Mouse (Mus musculus) neutrophil, adult 5-6 weeks (primary cell): ENCODE results near the gene Serpina16. TPM values are rescaled to one million over a fixed set of nuclear protein-coding genes. Genes with fewer than 3 reads are reported as not detected.

Experiments used
- ATAC-seq: fragments of 151-379, 151-347 bp; 2 replicates; pipeline ENCODE4 v1.8.0; 2017; ENCODE audit warnings: mild to moderate bottlenecking, moderate TSS enrichment; ENCODE audit not compliant: insufficient number of reproducible peaks, poor library complexity, low FRiP score, severe bottlenecking; ENCODE audit errors: extremely low read depth
- total RNA-seq: library from RNA; stranded (forward); fragments of 200-1000 nt; gene quantifications from 2 replicates; pipeline ENCODE4 v1.2.3, GENCODE M21; 2017

Serpina16 gene
- total RNA-seq, 1 experiment from 2014 or later: not detected

DNA sequence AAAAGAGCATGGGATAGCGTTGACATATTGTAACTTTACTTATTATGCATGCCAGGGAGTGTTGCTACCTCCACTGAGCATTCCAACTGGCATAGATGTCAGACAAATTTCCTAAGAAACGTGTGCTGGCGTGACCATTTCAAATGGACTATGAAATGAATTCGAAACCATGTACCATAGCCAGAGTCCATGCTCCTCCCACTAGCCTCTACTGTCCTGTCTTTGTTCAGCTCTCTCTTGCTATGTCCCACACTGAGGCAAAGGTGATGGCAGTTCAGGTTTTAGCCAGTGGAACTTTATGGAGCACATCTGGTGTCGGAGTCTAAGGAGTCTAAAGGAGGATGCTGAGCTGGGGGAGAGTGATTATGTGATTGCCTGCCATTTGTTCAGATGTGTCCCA, 15.9 kb downstream of the Serpina16 start:
- ATAC-seq: no peak

DNA sequence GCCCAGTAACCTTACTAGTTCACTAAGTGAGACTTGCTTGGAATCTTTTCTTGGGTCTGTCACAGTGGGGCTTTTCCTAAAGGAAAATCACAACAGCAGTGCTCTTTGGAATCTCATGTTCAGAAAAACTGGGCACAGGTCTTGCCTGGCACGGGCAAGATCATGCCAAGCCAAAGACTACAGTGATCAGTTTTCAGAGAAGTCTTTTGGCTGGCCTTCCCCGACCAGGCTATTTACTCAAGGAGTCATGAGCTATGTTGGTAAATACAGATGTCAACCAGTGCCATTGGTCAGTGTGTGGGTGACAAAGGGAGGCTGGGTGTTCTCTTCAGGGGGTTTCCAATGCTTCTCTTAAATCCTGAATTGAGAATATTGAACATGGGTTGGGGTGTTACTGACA, 16.8 kb downstream of the Serpina16 start:
- no peak for ATAC-seq

- ATAC-seq: no peak
Observed at GRCm38 (mm10) chr12:103657991-103658390, 17.9 kb downstream of the Serpina16 start.

GRCm38 (mm10) chr12:103656848-103657626, 18.9 kb downstream of the Serpina16 start, which contains the start of gene Serpina6:
TSS of gene Serpina6 (minus strand) at chr12:103657212.
- no peak for ATAC-seq

- no peak for ATAC-seq
Observed at GRCm38 (mm10) chr12:103655123-103656044, 20.6 kb downstream of the Serpina16 start.

GRCm38 (mm10) chr12:103653836-103654235, 22.1 kb downstream of the Serpina16 start:
- ATAC-seq: no peak

DNA sequence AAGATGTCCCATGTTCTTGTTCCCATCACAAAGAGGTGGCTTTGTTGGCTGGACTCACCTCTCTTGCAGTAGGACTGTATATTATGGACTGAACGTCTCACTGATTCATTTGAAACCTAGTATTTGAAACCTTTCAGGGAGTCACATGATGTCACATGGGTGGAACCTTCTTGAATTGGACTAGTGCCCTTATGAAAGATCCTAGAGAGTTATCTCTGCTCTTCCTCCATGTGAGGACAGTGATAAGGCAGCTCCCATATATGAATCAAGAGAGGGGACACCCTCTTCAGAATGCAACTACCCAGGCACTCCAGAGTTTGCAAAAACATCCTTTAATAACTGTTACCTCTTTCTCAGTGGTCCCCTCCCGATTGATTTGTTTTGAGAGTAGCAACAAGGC, 29.6 kb downstream of the Serpina16 start:
- no peak for ATAC-seq

DNA sequence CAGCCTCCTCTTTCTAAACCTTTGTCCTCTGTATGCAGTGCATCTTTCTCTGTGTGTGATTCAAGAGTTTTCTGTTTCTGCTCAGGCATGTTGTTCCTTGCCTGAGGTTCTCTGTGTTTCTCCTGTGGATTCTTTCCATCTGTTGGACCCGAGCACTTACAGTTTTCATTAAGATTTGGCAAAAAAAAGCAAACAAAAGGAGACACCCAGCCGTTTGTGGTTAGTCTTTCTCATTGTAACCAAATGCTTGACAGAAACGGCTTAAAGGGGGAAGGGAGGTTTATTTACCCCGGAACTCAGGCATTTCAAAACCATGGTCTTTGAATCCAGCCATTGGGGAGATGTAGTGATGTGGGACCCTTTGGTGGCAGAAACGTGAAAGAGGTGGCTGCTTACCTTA, 31.3 kb downstream of the Serpina16 start:
- ATAC-seq: no peak

- ATAC-seq: no peak
Observed at GRCm38 (mm10) chr12:103643818-103644217, 32.1 kb downstream of the Serpina16 start.

GRCm38 (mm10) chr12:103643336-103643735, 32.6 kb downstream of the Serpina16 start:
- ATAC-seq: no peak

GRCm38 (mm10) chr12:103635846-103636245, 40.1 kb downstream of the Serpina16 start:
- no peak for ATAC-seq

- ATAC-seq: no peak
Observed at GRCm38 (mm10) chr12:103634430-103634829, 41.5 kb downstream of the Serpina16 start.

- ATAC-seq: no peak
Observed at GRCm38 (mm10) chr12:103631203-103631612, 44.7 kb downstream of the Serpina16 start, which contains the start of gene Serpina10. TSS of gene Serpina10 (minus strand) at chr12:103631444.

Other genes starting within 250 kb of the Serpina16 start
- gene Ifi27, start 241.9 kb downstream of the Serpina16 start, total RNA-seq: 91.4 and 117 TPM in 2 replicates
- gene Ifi27l2a, start 232.5 kb downstream of the Serpina16 start, total RNA-seq: 264 and 315 TPM in 2 replicates
- not detected in 2 replicates for gene Ifi27l2b, start 218.9 kb downstream of the Serpina16 start, total RNA-seq
- 0.12 TPM in 1 of 2 replicates, not detected in the other for gene Ppp4r4, start 143.9 kb downstream of the Serpina16 start, total RNA-seq
- gene Serpina10, start 44.7 kb downstream of the Serpina16 start, total RNA-seq: not detected in 2 replicates
- gene Serpina6, start 18.9 kb downstream of the Serpina16 start, total RNA-seq: not detected in 2 replicates
- gene Serpina1f, start 19.4 kb upstream of the Serpina16 start, total RNA-seq: not detected in 2 replicates
- not detected in 2 replicates for gene Serpina1d, start 97.5 kb upstream of the Serpina16 start, total RNA-seq
- gene Serpina1b, start 154.2 kb upstream of the Serpina16 start, total RNA-seq: not detected in 2 replicates
- not detected in 2 replicates for gene Serpina1a, start 187.4 kb upstream of the Serpina16 start, total RNA-seq
- gene Serpina1c, start 228.7 kb upstream of the Serpina16 start, total RNA-seq: not detected in 2 replicates